Mouse (Mus musculus) cerebellum, adult 2 months (tissue): ENCODE data around the gene Nbl1.

ENCODE experiments used
- CTCF ChIP-seq: fragments of 200-500 bp; IDR thresholded peaks from 2 replicates; pipeline ENCODE4 v1.5.1; 2011; ENCODE audit warnings: low read depth, mild to moderate bottlenecking, control low read depth, low read length, moderate library complexity, borderline replicate concordance; ENCODE audit not compliant: insufficient read depth
- POLR2A ChIP-seq: fragments of 200-500 bp; IDR thresholded peaks from 2 replicates; pipeline ENCODE4 v1.6.1; 2011; ENCODE audit warnings: low read length, control low read depth, borderline replicate concordance; ENCODE audit not compliant: insufficient read depth

GRCm38 (mm10) chr4:139126475-139126874 lies 33.7 kb upstream of the Nbl1 start:
- TF ChIP-seq POLR2A (no peak), CTCF (no peak)
